Mouse (Mus musculus): Measurements from ENCODE around the gene Rap1gap. TPM values are rescaled to one million over a fixed set of nuclear protein-coding genes. Genes with fewer than 3 reads are reported as not detected.

Gene Rap1gap
- polyA plus RNA-seq, 1 experiment from 2014 or later, result 10.0 TPM

DNA sequence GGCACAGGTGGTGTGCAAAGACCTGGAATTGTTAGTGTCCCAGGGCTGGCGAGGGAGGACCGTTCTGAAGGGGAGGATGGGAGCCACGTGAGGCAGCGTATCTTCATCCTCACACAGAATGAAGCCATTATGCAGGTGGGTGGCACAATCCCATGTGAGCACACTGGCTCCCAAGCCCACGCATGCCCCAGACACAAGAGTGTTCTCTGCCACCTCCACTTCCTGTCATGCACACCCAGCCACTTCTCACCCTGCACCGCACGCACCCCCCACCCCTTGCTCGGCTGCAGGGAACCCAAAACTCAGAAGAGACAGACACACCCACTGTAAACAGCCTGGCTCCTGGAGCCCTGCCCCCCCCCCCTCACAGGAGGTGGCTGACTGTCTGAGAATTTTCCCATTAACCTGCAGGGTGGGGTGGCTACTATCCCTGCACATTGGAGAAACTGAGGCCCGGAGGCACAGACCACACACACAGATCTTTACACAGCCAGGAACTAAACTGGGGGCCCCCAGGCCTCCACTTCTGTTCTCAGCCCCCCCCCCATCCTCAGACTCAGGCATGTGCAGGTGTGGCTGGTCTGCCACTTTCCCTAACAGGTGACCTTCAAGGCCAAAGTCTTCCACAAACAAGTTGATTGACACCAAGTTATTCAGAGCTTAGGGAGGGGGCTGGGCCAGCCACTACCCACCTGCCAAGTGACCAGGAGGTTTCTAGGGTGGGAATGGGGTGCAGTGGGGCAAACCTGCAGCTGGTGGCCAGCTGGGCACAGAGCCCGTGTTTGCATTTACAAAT, 27.8 kb downstream of the Rap1gap start:
- no peaks in the 10 kb centered on the region for H3K4me1 ChIP-seq (ENCODE audit: control insufficient read depth, insufficient read depth, low read length)
- H3K27ac ChIP-seq (ENCODE audit: low read depth, low read length), result no peak overlapping the region
- no peaks in the 10 kb centered on the region for H3K9me3 ChIP-seq (ENCODE audit: control insufficient read depth, low read length)
- H3K4me2 ChIP-seq (ENCODE audit: low read depth), result no peak overlapping the region
- no peaks in the 10 kb centered on the region for H3K27me3 ChIP-seq (ENCODE audit: control insufficient read depth, insufficient read depth, low read length)
- H3K4me3 ChIP-seq (ENCODE audit: low read depth, low read length), result no peak overlapping the region
- H3K36me3 ChIP-seq (ENCODE audit: control insufficient read depth, insufficient read depth, low read length), result no peaks in the 10 kb centered on the region
- 83% methylated on average over 10 of the region's 10 CpGs for WGBS
- H3K9ac ChIP-seq (ENCODE audit: low read length), result no peak overlapping the region
- ATAC-seq (ENCODE audit: insufficient read depth, low FRiP score, low TSS enrichment), result no peak
- no peak for DNase-seq (ENCODE audit: low spot score)

DNA sequence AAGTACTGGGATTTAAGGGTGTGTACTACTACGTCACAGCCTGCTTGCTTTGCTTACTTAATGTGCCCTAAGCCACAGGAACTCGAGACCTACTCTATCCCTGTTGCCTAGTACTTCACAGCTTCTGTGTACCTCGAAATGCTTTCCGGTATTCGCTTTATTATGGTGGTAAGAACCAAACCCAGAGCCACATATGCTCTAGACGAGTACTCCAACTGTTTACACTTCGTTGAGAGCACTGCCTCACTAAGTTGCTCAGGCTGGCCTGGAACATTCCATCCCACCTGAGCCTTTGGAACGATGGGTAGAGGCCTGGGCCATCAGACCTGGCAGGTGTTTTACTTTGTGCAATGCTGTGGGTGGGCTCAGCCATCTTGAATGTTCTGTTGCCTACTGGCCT, 30.8 kb downstream of the Rap1gap start:
- ATAC-seq (ENCODE audit: insufficient read depth, low FRiP score, low TSS enrichment) (no peak), DNase-seq (ENCODE audit: low spot score) (no peak)
- Histone ChIP-seq H3K27me3 (ENCODE audit: control insufficient read depth, insufficient read depth, low read length) (no peaks in the 10 kb centered on the region), H3K9me3 (ENCODE audit: control insufficient read depth, low read length) (no peaks in the 10 kb centered on the region), H3K36me3 (ENCODE audit: control insufficient read depth, insufficient read depth, low read length) (no peaks in the 10 kb centered on the region), H3K4me2 (ENCODE audit: low read depth) (no peak overlapping the region), H3K9ac (ENCODE audit: low read length) (no peak overlapping the region), H3K27ac (ENCODE audit: low read depth, low read length) (no peak overlapping the region), H3K4me1 (ENCODE audit: control insufficient read depth, insufficient read depth, low read length) (no peaks in the 10 kb centered on the region), H3K4me3 (ENCODE audit: low read depth, low read length) (no peak overlapping the region)
- WGBS, result 77% methylated on average over 8 of the region's 8 CpGs

DNA sequence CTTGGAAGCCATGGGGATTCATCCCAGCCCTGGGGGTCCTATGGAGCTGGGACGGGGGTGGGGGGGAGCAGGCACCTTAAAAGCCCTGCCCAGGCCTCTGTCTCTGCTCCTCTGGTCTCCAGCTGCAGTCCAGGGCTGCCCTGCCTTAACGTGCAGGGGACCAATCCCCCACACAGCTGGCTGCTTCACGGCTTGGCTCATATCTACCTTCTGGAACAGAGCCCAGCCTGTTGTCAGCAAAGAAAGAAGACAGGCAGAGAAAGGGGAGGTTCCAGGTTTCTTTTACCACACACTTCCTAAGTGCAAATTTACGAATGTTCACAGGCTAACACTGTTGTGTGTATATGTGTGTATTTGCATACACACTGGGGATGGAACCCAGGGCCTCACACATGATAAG, 31.4 kb downstream of the Rap1gap start:
- ATAC-seq (ENCODE audit: insufficient read depth, low FRiP score, low TSS enrichment) (no peak), DNase-seq (ENCODE audit: low spot score) (no peak)
- H3K4me1 ChIP-seq (ENCODE audit: control insufficient read depth, insufficient read depth, low read length), result no peaks in the 10 kb centered on the region
- H3K36me3 ChIP-seq (ENCODE audit: control insufficient read depth, insufficient read depth, low read length), result no peaks in the 10 kb centered on the region
- no peak overlapping the region for H3K27ac ChIP-seq (ENCODE audit: low read depth, low read length)
- no peak overlapping the region for H3K4me3 ChIP-seq (ENCODE audit: low read depth, low read length)
- H3K4me2 ChIP-seq (ENCODE audit: low read depth), result no peak overlapping the region
- no peak overlapping the region for H3K9ac ChIP-seq (ENCODE audit: low read length)
- WGBS, result 43% methylated on average over 4 of the region's 4 CpGs
- no peaks in the 10 kb centered on the region for H3K27me3 ChIP-seq (ENCODE audit: control insufficient read depth, insufficient read depth, low read length)
- H3K9me3 ChIP-seq (ENCODE audit: control insufficient read depth, low read length), result no peaks in the 10 kb centered on the region

DNA sequence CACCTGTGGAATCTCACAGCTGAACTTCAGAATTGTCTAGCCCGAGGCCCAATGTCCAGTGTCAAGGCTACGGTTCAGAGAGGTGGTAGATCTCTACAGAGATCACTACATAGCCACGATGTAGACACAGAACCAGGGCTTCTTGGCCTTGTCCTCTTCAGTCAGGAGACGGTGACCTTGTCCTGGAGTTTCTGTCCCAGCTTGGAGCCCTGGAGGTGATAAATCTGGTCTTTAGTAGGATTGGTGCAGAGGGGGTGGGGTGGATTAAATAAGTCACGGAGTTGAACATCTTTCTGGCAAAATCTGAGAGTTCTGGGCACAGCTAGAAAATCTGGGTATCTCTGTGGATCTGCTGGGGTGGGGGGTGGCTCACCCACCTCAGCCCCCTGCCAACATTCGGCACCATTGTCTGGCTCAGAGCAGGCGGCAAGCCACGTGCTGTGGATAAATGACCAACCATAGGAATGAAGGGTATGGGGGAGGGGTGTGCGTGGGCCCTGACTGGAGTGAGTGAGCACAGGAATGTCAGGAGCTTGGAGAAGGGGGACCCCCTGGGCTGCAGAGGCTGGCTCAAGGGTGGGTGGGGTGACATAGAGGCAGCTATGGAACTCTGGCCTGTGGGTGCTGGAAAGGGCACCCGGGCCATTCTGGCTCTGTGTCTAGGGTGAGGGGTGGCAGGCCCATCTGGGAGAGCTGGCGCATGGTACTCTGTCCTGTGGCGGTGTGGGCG, 32.8 kb downstream of the Rap1gap start:
- Histone ChIP-seq H3K4me1 (ENCODE audit: control insufficient read depth, insufficient read depth, low read length) (no peaks in the 10 kb centered on the region), H3K9ac (ENCODE audit: low read length) (no peak overlapping the region), H3K27ac (ENCODE audit: low read depth, low read length) (no peak overlapping the region), H3K36me3 (ENCODE audit: control insufficient read depth, insufficient read depth, low read length) (no peaks in the 10 kb centered on the region), H3K4me2 (ENCODE audit: low read depth) (no peak overlapping the region), H3K9me3 (ENCODE audit: control insufficient read depth, low read length) (no peaks in the 10 kb centered on the region), H3K27me3 (ENCODE audit: control insufficient read depth, insufficient read depth, low read length) (no peaks in the 10 kb centered on the region), H3K4me3 (ENCODE audit: low read depth, low read length) (no peak overlapping the region)
- ATAC-seq (ENCODE audit: insufficient read depth, low FRiP score, low TSS enrichment) (no peak), DNase-seq (ENCODE audit: low spot score) (no peak)
- 72% methylated on average over 13 of the region's 13 CpGs for WGBS

DNA sequence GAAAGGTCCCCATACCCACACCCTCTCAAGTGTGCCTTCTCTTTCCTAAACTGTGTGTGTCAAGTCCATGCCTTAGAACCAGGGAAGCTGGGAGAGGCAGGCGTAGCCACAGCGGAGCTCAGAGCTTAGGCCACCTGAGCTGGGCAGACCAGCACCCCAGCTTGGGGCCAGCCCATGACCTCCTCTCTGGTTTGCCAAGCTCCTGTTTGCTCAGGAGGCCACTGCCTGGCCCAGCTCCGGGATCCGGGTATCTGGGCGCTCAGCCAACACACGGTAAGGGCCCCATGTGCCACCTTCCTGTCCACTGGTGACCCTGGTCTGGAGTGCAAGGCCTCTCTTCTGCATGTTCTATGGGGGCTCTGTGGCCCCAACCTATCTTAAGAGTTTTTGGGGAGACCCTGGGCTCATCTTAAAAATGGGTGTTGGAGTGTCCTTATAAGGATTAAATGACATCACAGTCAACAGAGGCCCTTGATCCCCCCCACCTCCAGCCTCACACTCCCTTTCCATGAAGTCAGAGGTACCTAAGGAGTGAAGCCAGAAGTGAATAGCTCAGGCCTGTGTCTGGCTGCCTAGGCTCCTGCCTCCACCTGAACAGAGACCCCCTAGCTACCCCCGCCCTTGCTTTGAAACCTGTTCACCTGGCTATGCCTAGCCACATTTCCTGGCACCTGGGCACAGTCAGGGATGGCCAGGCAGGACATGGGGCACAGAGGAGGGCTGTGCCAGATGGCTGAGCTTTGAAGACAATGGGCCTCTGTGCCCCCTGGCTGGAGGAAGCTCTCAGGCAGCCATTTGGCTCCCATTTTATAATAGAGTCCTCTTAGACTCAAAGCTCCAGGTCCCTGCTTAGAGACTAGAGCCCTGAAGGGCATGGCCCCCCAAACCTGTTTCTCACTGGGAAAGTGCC, 33.8 kb downstream of the Rap1gap start:
- H3K4me2 ChIP-seq (ENCODE audit: low read depth), result no peak overlapping the region
- H3K36me3 ChIP-seq (ENCODE audit: control insufficient read depth, insufficient read depth, low read length), result no peaks in the 10 kb centered on the region
- ATAC-seq (ENCODE audit: insufficient read depth, low FRiP score, low TSS enrichment), result no peak
- no peak for DNase-seq (ENCODE audit: low spot score)
- no peak overlapping the region for H3K4me3 ChIP-seq (ENCODE audit: low read depth, low read length)
- H3K9ac ChIP-seq (ENCODE audit: low read length), result no peak overlapping the region
- H3K4me1 ChIP-seq (ENCODE audit: control insufficient read depth, insufficient read depth, low read length), result no peaks in the 10 kb centered on the region
- no peaks in the 10 kb centered on the region for H3K9me3 ChIP-seq (ENCODE audit: control insufficient read depth, low read length)
- H3K27me3 ChIP-seq (ENCODE audit: control insufficient read depth, insufficient read depth, low read length), result no peaks in the 10 kb centered on the region
- WGBS, result 93% methylated on average over 7 of the region's 7 CpGs
- no peak overlapping the region for H3K27ac ChIP-seq (ENCODE audit: low read depth, low read length)

DNA sequence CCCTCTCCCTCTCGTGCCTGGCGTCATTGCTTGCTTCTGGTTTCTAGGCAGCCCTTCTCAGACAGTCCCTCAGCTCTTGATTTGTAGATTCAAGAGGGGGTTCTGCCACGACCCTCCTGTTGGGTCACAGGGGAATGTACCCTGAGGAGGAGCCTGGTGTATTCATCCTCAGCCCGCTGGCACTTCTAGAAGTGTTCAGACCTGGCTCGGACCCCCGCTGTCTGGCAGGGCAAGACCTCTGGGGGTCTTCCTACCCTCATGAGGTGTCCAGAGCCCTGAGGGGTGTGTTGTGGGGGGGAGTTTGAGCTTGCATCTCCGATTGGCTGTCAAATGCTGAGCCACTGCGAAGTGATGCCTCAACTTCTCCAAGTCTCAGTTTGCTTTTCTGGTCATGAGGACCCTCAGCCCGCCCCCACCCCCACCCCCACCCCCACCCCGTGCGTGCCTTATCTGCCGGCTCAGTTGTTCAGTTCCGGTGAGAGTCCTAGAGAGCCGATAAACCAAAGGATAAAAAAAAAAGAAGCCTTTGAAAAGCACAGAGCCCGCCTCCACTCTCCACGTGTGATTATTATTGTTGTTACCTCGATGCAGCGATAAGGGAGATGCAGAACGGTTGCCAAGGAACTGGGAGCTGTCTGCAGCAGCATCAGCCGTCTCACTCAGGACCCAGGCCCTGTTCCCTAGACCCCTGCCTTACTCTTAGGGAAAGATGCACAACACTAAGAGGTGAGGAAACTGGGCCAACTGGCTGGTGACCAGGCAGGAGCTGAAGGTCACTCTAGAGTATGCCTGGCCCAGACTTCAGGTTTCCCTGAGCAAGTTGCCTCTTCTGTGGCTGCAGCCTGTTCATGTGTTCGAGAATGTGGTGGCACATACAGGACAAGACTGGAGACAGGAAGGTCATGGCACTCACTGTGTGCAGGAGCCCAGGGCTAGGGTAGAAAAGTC, 35.0 kb downstream of the Rap1gap start:
- no peaks in the 10 kb centered on the region for H3K36me3 ChIP-seq (ENCODE audit: control insufficient read depth, insufficient read depth, low read length)
- H3K4me3 ChIP-seq (ENCODE audit: low read depth, low read length), result no peak overlapping the region
- H3K4me1 ChIP-seq (ENCODE audit: control insufficient read depth, insufficient read depth, low read length), result peaks cover 2% of the 10 kb centered on the region; the same call in 1 of the 2 replicates
- 73% methylated on average over 21 of the region's 21 CpGs for WGBS
- no peak overlapping the region for H3K4me2 ChIP-seq (ENCODE audit: low read depth)
- H3K9ac ChIP-seq (ENCODE audit: low read length), result no peak overlapping the region
- ATAC-seq (ENCODE audit: insufficient read depth, low FRiP score, low TSS enrichment), result no peak
- no peak for DNase-seq (ENCODE audit: low spot score)
- no peaks in the 10 kb centered on the region for H3K9me3 ChIP-seq (ENCODE audit: control insufficient read depth, low read length)
- no peak overlapping the region for H3K27ac ChIP-seq (ENCODE audit: low read depth, low read length)
- H3K27me3 ChIP-seq (ENCODE audit: control insufficient read depth, insufficient read depth, low read length), result no peaks in the 10 kb centered on the region

DNA sequence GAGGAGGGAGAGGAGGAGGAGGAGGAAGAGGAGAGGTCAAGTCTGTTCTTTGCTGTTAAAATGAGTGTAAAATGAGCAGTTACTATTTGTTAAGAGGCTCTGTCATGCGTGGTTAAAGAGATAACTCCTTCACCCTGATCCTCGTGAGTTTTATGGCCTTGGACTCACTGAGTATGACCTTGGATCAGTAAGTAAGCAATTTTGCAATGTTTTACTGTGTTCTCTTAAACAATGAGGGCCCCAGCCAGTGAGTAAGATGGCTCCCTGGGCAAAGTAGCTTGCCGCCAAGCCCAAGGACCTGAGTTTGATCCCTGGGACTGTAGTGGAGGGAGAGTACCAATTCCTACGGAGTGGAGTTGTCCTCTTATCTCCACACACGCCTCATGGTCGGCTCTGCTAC, 36.4 kb downstream of the Rap1gap start:
- Histone ChIP-seq H3K9ac (ENCODE audit: low read length) (no peak overlapping the region), H3K9me3 (ENCODE audit: control insufficient read depth, low read length) (no peaks in the 10 kb centered on the region), H3K4me1 (ENCODE audit: control insufficient read depth, insufficient read depth, low read length) (peaks cover 5% of the 10 kb centered on the region), H3K36me3 (ENCODE audit: control insufficient read depth, insufficient read depth, low read length) (no peaks in the 10 kb centered on the region), H3K4me3 (ENCODE audit: low read depth, low read length) (no peak overlapping the region), H3K27me3 (ENCODE audit: control insufficient read depth, insufficient read depth, low read length) (no peaks in the 10 kb centered on the region), H3K27ac (ENCODE audit: low read depth, low read length) (no peak overlapping the region), H3K4me2 (ENCODE audit: low read depth) (no peak overlapping the region)
- DNase-seq (ENCODE audit: low spot score), result no peak
- no peak for ATAC-seq (ENCODE audit: insufficient read depth, low FRiP score, low TSS enrichment)
- 67% methylated on average over 6 of the region's 6 CpGs for WGBS

DNA sequence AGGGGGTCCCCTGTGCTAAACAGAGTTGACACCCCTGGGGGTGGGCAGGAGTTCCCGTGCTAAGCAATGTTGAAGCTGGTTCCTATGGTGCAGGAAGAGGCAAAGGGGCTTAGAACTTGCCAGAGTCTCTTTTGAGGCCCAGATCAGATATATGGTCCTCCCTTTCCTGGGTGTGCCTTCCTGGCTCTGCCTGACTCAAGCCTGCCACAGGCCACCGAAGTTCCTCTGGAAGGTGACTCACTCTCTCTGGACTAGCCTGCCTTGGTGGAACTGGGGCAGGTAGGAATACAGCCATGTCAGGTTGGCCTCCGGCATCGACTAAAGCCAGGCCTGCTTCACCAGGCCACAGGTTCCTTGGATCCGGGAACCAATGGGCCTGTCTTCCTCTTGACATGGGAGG, 38.6 kb downstream of the Rap1gap start:
- Histone ChIP-seq H3K4me2 (ENCODE audit: low read depth) (no peak overlapping the region), H3K4me3 (ENCODE audit: low read depth, low read length) (no peak overlapping the region), H3K36me3 (ENCODE audit: control insufficient read depth, insufficient read depth, low read length) (no peaks in the 10 kb centered on the region), H3K9ac (ENCODE audit: low read length) (no peak overlapping the region), H3K9me3 (ENCODE audit: control insufficient read depth, low read length) (no peaks in the 10 kb centered on the region), H3K4me1 (ENCODE audit: control insufficient read depth, insufficient read depth, low read length) (peaks cover 15% of the 10 kb centered on the region), H3K27ac (ENCODE audit: low read depth, low read length) (no peak overlapping the region), H3K27me3 (ENCODE audit: control insufficient read depth, insufficient read depth, low read length) (no peaks in the 10 kb centered on the region)
- DNase-seq (ENCODE audit: low spot score) (no peak), ATAC-seq (ENCODE audit: insufficient read depth, low FRiP score, low TSS enrichment) (no peak)
- WGBS, result 91% methylated on average over 5 of the region's 5 CpGs
